Mouse (Mus musculus) neural tube, embryonic 14.5 days (tissue): ENCODE results near the gene Actb. TPM values are rescaled to one million over a fixed set of nuclear protein-coding genes. Genes with fewer than 3 reads are reported as not detected.
A peak's percentile ranks its signal among the peaks of the same experiment; 100 is the strongest.

ENCODE experiments used
- ATAC-seq: fragments of 200-750 bp; cut with Nextera tagmentation; 2 replicates; pipeline ENCODE4 v1.8.0; 2017; ENCODE audit warnings: low read depth, mild to moderate bottlenecking, moderate TSS enrichment, moderate library complexity
- H3K27ac ChIP-seq: fragments of 300-500 bp; sonication (generic); 2 replicates; pipeline ENCODE4 v1.5.1; 2014; ENCODE audit warnings: low read depth, mild to moderate bottlenecking, control low read depth, low read length, moderate library complexity, mixed read lengths
- H3K27me3 ChIP-seq: fragments of 300-500 bp; sonication (generic); 2 replicates; pipeline ENCODE4 v1.6.1; 2014; ENCODE audit warnings: low read length; ENCODE audit not compliant: control insufficient read depth, insufficient read depth
- H3K36me3 ChIP-seq: fragments of 300-500 bp; sonication (generic); 2 replicates; pipeline ENCODE4 v1.6.1; 2014; ENCODE audit warnings: low read length, mixed read lengths; ENCODE audit not compliant: control insufficient read depth, insufficient read depth
- H3K4me1 ChIP-seq: fragments of 300-500 bp; sonication (generic); 2 replicates; pipeline ENCODE4 v1.6.1; 2014; ENCODE audit warnings: low read length; ENCODE audit not compliant: control insufficient read depth, insufficient read depth
- H3K4me2 ChIP-seq: fragments of 300-500 bp; sonication (generic); 2 replicates; pipeline ENCODE4 v1.6.1; 2014; ENCODE audit warnings: mild to moderate bottlenecking, low read depth, low read length, control low read depth
- H3K4me3 ChIP-seq: fragments of 300-500 bp; sonication (generic); 2 replicates; pipeline ENCODE4 v1.5.1; 2014; ENCODE audit warnings: low read depth, low read length, control low read depth, mixed read lengths
- H3K9ac ChIP-seq: fragments of 300-500 bp; sonication (generic); replicated peaks from 2 replicates; pipeline ENCODE4 v1.6.1; 2014; ENCODE audit warnings: low read depth, mild to moderate bottlenecking, control low read depth, low read length, mixed read lengths
- H3K9me3 ChIP-seq: fragments of 300-500 bp; sonication (generic); 2 replicates; pipeline ENCODE4 v1.6.1; 2016; ENCODE audit warnings: low read length; ENCODE audit not compliant: control insufficient read depth
- WGBS: fragments of 180-500 bp; shearing (Covaris S2); extraction: QIAGEN DNeasy Blood & Tissue Kit; methylation state at CpG from one replicate; pipeline ENCODE4 v1.1.7; 2014; 5-methylcytosine and 5-hydroxymethylcytosine counted together
- polyA plus RNA-seq: library from polyadenylated mRNA; unstranded; fragments of >200 nt; fragmentation: Nextera tagmentation; extraction: Ambion mirVana; gene quantifications from 2 replicates; pipeline ENCODE4 v1.2.1, GENCODE M21; 2014

Actb gene
- polyA plus RNA-seq, 1 experiment from 2014 or later: 12,961 TPM

DNA sequence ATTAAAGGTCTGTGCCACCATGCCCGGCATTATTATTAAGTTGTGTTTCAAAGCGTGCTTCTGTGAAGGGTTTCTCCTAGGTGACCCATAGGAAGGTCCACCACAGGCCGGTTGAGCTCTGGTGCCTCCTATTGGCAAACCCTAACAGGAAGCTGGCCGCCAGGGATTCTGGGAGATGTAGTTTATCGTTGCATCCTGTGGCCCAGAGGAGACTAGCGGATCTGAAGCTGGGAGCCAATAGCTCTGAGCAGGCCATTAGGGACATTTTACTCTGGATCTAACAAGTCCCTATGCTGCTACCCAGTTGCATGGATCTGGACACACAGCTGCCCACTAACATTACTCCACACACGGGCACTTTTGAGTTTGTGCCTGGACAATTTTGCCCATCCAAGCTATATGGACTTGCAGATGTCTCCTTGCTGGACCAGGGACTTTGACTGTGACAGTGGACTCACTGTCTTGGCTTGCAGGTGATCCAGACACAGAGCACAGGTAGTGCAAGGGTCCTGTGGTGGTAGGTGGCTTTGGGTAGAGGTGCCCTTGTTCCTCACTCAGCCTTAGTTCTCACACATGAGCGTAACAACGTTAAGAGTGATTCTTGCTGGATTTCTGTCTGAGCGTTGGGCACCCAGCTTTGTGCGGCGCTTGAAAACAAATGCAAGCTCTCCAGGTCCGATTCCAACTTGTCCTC lies 29.2 kb upstream of the Actb start:
- 18% methylated on average over 13 of the region's 13 CpGs for WGBS
- Histone ChIP-seq H3K27me3 (no peaks in the 10 kb centered on the region), H3K4me2 (peak overlapping the region; percentile 30; the same call in 1 of the 2 replicates), H3K4me1 (no peaks in the 10 kb centered on the region; the same call in 1 of the 2 replicates), H3K4me3 (no peak overlapping the region), H3K9ac (no peak overlapping the region), H3K9me3 (no peaks in the 10 kb centered on the region), H3K36me3 (no peaks in the 10 kb centered on the region), H3K27ac (no peak overlapping the region)
- peak; percentile 64; the same call in 1 of the 2 replicates for ATAC-seq

DNA sequence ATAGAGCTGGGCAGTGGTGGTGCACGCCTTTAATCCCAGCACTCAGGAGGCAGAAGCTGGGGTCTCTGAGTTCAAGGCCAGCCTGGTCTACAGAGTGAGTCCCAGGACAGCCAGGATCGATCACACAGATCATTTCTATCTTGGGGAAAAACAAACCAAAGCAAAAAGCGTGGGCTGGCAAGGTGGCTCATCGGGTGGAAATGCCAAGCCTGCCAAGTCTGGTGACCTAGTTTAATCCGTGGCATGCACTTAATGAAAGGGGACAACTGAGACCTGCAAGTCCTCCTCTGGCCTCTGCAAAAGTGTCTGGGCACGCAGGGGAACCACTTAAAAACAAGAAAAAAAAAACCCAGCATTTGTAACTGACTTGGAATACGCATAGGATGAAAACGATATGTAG lies 26.2 kb upstream of the Actb start:
- Histone ChIP-seq H3K27me3 (no peaks in the 10 kb centered on the region), H3K36me3 (no peaks in the 10 kb centered on the region), H3K4me2 (no peak overlapping the region), H3K27ac (no peak overlapping the region), H3K9me3 (no peaks in the 10 kb centered on the region), H3K9ac (no peak overlapping the region), H3K4me3 (no peak overlapping the region), H3K4me1 (peaks cover 4% of the 10 kb centered on the region)
- no peak for ATAC-seq
- WGBS: 86% methylated on average over 8 of the region's 8 CpGs

DNA sequence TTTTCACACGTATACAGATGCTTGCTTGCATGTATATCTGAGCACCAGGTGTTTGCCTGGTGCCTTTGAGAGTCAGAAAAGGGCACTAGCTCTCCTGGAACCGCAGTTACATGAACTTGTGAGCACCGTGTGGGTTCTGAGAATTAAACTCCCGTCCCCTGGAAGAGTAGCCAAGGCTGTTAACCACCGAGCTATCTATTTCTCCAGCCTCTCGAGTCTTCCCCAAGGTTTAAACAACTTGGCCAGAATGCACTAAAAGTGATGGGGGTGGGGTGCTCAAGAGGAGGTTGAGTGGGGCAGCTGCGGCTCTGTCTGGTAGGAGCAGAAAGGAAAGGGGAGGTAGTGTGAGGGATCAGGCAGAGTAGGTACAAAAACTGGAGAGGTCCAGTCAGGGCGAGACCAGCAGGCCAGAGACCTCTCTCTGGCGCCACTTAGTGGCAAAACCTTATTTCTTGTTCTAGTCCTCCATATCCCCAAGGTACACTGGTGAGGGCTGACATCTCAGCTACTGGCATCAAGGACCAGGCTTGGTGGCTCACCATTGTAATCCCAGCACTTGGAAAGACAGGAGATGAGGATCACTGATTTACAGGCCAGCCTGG lies 25.6 kb upstream of the Actb start:
- no peak overlapping the region for H3K27ac ChIP-seq
- peaks cover 4% of the 10 kb centered on the region for H3K4me1 ChIP-seq
- no peaks in the 10 kb centered on the region for H3K27me3 ChIP-seq
- no peak overlapping the region for H3K9ac ChIP-seq
- H3K9me3 ChIP-seq: no peaks in the 10 kb centered on the region
- no peak overlapping the region for H3K4me2 ChIP-seq
- no peak overlapping the region for H3K4me3 ChIP-seq
- no peaks in the 10 kb centered on the region for H3K36me3 ChIP-seq
- 29% methylated on average over 9 of the region's 9 CpGs for WGBS
- ATAC-seq: no peak

DNA sequence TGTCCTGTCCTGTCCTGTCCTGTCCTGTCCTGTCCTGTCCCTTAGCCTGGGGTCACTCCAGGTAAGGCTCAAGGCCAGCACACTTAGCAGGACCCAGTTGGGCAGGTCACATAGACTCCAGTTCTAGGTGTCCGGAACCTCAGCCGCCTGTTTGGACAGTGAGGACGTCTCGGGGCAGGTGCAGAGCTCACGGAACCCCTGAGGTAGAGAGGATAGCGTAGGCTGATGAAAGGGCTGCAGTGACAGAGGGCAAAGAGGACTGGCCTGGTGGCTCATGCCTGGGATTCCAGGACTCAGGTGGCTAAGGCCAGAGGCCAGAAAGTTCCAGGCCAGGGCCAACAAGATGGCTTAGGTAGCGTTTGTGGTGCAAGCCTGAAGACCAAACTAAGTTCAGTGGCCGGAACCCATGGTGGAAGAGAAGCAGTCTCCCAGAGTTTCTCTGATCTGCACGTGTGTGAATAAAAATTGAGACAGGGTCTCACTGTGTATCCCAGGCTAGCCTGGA lies 24.7 kb upstream of the Actb start:
- no peaks in the 10 kb centered on the region for H3K27me3 ChIP-seq
- no peak for ATAC-seq
- 94% methylated on average over 9 of the region's 9 CpGs for WGBS
- H3K27ac ChIP-seq: no peak overlapping the region
- H3K4me1 ChIP-seq: peaks cover 4% of the 10 kb centered on the region
- H3K9me3 ChIP-seq: no peaks in the 10 kb centered on the region
- H3K4me2 ChIP-seq: no peak overlapping the region
- H3K36me3 ChIP-seq: no peaks in the 10 kb centered on the region
- H3K9ac ChIP-seq: no peak overlapping the region
- no peak overlapping the region for H3K4me3 ChIP-seq

DNA sequence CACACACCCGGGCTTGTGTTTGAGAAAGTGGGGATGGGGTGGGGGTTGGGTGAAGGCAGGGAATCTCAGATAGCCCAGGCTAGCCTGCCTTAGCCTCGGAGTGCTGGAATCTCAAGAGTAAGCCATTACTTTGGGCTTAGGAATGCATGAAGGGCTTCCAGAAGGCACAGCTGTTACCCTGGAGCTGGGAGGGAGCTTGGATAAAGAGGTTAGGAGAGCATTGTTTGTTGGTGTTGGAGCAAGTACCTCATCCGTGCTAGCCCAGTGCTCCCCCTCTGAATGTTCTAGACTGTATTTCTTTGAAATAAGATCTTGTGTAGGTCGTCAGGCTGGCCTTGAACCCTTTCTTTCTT lies 22.8 kb upstream of the Actb start:
- WGBS: 20% methylated on average over 4 of the region's 4 CpGs
- Histone ChIP-seq H3K27ac (no peak overlapping the region), H3K4me1 (peaks cover 4% of the 10 kb centered on the region; the same call in 1 of the 2 replicates), H3K27me3 (no peaks in the 10 kb centered on the region), H3K9ac (peak overlapping the region; percentile 43), H3K4me3 (peak overlapping the region; percentile 27), H3K9me3 (no peaks in the 10 kb centered on the region), H3K4me2 (peak overlapping the region; percentile 45), H3K36me3 (no peaks in the 10 kb centered on the region)
- no peak for ATAC-seq

DNA sequence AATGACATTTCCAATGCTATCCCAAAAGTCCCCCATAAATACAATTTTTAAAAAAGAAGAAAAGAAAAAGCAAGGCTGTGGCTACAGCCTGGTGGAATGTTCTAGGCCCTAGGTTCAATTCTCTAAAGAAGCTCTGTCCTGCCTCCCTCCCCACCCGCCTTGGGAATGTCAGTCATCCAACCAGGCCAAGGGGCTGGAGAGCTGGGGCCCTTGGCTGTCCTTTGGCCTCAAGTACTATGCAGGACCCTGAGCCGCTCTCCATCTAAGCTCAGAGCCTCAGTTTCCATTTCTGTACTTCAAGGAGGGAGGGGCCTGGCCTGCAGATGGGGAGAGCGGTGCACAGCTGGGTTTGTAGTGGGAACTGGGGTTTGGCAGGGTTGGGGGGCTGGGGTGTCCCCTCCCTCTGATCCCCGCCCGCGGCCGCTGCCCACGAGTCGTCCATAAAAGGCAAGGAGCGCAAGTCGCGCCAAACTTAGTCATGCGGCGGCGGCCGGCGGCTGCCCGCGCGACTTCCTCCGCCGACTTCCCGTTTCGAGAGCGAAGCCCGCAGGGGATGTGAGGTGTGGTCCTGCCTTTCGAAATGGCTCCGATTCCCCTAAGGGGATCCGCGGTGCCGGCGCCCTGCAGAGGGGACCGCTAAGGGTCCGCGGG lies 22.3 kb upstream of the Actb start:
- Histone ChIP-seq H3K36me3 (no peaks in the 10 kb centered on the region), H3K4me3 (peak overlapping the region; percentile 27), H3K27ac (no peak overlapping the region), H3K4me1 (peaks cover 4% of the 10 kb centered on the region; the same call in 1 of the 2 replicates), H3K9me3 (no peaks in the 10 kb centered on the region), H3K4me2 (peak overlapping the region; percentile 45), H3K27me3 (no peaks in the 10 kb centered on the region), H3K9ac (peak overlapping the region; percentile 43)
- 0 out of 2 replicates have a peak, but pooled peaks have one; percentile 14 for ATAC-seq
- 4% methylated on average over 35 of the region's 35 CpGs for WGBS

DNA sequence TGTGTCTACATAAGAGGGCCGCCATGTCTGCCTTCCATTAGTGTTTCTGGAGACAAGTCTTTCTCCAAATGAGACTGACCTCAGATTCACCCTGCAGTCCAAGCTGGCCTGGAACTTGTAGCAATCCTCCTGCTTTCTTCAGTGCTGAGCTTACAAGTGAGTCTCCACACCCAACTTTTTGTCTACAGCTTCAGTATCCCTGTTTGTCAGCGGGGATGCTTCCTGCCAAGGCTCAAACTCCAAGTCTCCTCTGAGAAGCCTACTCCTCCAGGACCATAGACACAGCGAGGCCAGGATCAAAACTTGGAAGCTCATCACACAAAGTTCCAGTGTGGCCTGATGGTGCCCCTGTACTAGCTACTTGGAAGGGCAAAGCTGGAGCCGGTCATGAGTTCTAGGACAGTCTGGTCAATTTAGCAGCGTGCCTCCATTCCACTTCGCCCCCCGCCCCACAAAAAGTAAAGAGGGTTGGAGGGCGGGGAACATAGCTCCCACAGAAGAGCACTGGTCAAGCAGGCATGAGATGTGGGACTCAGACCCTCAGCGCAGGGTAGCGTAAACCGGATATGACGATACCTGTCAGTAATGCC lies 20.9 kb upstream of the Actb start:
- Histone ChIP-seq H3K36me3 (no peaks in the 10 kb centered on the region), H3K4me2 (no peak overlapping the region), H3K4me1 (peaks cover 4% of the 10 kb centered on the region; the same call in 1 of the 2 replicates), H3K9ac (no peak overlapping the region), H3K4me3 (no peak overlapping the region), H3K9me3 (no peaks in the 10 kb centered on the region), H3K27me3 (no peaks in the 10 kb centered on the region), H3K27ac (no peak overlapping the region)
- ATAC-seq: no peak
- WGBS: 95% methylated on average over 12 of the region's 12 CpGs

DNA sequence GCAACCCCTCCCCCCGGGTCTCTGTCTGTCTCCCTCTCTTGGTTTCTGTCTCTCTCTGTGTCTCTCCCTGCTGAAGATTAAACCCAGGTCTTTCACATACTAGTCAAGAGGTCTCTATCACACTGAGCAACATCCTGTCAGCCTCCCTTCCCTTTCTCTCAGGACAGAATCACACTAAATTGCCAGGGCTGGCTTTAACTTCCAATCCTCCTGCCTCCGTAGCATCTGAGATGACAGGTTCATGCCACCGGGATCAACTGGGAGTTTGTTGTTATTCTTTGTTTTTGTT lies 20.3 kb upstream of the Actb start:
- 55% methylated on average over 3 of the region's 3 CpGs for WGBS
- Histone ChIP-seq H3K4me1 (peaks cover 4% of the 10 kb centered on the region; the same call in 1 of the 2 replicates), H3K9me3 (no peaks in the 10 kb centered on the region), H3K27ac (no peak overlapping the region), H3K4me2 (no peak overlapping the region), H3K4me3 (no peak overlapping the region), H3K27me3 (no peaks in the 10 kb centered on the region), H3K9ac (no peak overlapping the region), H3K36me3 (no peaks in the 10 kb centered on the region)
- no peak for ATAC-seq
